Mouse (Mus musculus) layer of hippocampus, postnatal 36 days (tissue): ENCODE data around the gene G3bp2. TPM values are rescaled to one million over a fixed set of nuclear protein-coding genes. Genes with fewer than 3 reads are reported as not detected.

Source experiments
- DNase-seq, 2 experiments: peaks; one replicate each; pipeline ENCODE4 v3.0.0; 2022
- total RNA-seq, 2 experiments: library from RNA; stranded (reverse); gene quantifications; 2 replicates each; pipeline ENCODE4 v1.2.3; 2021

G3bp2 gene
- total RNA-seq, 2 experiments from 2014 or later: 230 to 257 TPM

DNA sequence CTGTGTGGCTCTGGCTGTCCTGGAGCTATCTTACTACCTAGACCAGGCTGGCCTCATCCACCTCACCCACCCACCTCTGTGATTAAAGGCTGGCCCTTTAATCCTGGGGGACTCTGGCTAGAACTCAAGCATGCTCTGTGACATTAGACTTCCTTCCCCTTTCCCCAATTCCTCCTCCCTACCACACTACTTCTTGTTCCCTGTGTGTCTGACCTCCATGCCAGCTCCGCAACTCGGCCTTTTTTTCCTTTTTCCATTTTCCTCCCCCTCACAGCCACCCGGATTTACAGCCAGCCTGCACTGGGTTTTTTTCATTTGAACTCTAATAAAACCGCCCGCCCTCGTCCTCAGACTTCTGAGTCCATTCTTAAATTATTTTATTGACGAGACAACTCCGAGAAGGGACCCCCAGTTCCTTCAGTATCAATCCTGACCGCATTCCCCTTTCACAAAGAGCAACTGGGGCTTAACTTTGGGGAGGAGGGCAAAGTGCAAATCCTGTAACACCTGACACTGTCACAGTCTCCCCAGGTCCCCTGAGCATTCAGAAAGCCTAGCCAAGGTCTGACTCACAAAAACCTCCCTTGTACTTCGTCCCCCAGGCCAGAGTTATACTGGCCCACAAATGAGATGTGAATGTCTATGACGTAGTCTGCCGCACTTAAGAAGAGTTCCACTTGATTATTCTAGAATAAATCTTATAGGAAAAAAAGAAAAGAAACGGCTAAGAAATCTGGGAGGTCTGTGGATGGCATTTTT, 15.0 kb upstream of the G3bp2 start:
- no peak for DNase-seq

DNA sequence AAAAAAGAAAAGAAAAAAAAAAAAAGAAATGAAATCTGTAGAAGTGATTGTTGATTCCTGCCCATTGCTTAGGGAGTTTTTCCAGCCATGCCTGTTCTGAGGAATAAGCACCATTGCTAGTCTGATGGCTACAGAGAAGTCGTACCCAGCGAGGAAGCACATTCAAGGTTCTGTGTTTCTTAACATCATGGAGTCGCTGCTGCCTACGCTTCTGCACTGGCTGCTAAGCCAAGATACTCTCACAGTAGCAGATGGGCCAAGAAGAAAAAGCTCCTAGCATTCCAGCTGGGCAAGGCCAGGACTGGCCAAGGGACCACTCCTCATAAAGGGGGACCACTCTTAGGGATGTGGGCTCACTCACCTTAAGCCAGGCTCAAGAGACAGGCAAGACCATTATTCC, 14.3 kb upstream of the G3bp2 start:
- no peak for DNase-seq

DNA sequence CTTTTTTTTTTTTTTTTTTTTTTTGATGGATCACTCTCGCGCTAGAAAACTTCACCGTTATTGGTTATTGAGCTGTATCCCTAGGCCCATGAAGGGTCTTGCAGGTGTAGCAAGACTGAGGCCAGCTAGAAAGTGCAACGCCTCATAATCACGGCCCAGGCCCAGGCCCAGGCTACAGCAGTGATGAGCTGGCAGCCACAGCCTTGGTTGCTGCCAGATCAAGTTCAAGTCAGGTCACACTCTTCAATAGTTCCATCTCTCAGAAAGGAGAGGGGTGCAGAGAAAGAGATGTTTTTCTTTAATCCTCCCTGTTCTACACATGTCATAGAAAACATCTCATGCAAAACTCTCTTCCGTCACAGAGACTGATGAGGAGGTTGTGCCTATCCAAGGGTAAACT, 13.3 kb upstream of the G3bp2 start:
- DNase-seq: no peak

DNA sequence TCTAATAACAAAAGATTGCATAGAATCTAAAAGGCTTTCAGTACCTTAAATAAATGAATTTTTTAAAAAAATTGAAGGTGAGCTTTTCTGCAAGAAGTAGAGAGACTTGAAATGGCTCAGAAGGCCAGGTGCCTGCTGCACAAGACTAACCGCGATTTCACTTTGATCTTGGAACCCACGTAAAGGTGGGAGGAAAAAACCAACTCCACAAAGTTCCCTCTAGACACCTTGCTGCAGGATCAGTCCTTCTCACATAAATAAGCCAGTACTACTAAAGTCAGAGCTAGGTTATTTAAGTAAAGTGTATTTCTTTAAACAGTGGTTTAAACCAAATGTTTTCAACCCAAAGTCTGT, 10.5 kb upstream of the G3bp2 start:
- DNase-seq: no peak

DNA sequence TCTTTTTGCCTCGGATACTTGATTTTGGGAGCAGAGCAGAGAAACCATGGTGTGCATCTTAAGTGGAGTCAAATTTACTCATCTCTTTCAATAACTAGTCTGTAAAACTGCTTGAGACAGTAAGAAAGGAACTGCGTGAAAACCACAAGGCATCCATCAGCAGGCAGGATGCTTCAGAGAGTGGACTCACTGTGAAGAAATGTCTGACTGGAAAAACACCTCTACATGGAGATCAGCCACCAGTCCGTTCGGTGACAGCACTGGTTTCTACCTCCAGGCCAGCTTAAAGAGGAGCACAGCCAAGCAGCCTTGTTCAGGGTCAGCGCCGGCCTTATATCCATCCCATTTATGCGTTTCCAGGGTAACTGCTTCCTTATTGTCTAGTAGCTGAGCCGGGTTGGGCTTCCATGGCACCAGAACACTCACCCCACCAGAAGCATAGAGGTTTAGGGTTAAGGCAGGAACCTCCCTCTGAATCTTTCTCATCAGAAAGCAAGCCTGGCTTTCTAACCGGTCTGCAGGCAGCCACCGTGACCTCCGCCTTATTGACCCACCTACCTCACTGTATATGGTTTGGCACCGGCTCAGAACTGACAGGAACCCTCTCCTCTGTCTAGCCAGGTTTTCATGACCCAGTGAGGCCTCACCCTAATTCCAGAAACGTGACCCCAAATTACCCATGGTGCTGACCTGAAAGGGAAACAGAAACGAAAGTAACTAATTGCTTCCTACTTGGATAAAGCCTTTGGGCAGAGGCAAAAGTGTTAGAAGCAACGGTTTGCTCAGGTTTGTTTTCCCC, 9.9 kb upstream of the G3bp2 start:
- no peak for DNase-seq

DNA sequence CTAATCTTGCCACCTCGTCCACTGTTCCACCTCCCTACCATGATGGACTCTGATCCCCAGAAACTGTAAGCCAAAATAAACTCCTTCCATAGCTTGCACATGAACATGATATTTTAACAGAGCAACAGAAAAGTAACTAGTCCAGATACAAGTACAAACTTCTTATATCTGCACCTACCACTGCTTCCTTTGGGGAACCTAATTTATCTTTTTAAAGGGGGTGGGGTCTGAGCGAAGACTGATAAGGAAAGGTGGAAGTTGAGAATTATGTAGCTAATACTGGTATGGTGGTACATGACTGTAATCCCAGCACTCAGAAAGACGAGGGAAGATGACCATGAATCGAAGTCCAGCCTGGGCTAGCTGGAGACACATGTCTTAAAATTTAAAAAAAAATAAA, 4.0 kb upstream of the G3bp2 start:
- DNase-seq: no peak

DNA sequence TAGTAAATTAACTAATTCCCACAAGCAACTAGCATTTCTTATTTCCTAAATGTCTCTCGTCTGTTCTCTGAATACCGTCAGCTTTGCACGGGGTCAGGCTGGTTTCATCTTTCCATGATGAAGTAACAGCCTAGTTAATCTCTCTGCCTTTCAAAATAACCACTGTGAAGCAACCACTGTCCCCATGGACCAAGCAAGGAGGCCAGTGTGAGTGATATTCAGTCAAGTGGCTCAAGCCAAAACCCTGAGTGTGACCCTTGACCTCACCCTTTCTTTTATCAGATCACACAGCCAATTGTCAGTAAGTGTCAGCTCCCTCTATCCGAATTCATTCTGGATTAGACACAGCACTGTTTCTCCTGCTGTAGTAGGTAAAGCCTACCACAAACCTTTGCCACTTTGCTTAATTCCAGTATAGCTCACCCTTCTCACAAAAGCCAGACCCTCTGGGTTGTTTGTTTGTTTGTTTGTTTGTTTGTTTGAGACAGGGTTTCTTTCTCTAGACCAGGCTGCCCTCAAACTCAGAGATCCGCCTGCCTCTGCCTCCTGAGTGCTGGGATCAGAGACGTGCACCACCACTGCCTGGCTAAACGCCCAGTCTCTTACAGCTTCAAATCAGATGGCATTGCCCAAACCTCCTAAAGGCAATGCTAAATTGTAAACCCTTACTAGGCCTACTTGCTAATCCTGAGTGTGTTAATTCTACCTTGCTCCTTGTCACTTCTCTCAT, 2.5 kb upstream of the G3bp2 start:
- DNase-seq: no peak

DNA sequence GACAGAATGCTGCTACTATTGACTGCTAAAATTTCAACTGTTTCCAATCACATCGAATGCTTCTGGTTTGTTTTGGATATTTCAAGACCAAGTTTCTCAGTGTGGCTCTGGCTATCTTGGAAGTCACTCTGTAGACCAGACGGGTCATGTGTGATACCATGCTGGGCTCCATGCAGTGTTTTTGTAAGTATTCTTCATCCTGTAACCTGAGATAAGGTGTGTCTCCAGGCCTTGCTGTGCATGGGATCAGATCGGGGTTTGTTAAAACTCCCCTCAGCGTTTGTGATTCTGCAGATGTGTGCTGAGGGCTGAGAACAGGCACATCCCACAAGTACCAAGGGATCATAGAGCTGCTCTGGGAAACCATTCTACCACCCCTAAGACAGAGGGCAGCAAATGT, 1.7 kb upstream of the G3bp2 start:
- DNase-seq: no peak

DNA sequence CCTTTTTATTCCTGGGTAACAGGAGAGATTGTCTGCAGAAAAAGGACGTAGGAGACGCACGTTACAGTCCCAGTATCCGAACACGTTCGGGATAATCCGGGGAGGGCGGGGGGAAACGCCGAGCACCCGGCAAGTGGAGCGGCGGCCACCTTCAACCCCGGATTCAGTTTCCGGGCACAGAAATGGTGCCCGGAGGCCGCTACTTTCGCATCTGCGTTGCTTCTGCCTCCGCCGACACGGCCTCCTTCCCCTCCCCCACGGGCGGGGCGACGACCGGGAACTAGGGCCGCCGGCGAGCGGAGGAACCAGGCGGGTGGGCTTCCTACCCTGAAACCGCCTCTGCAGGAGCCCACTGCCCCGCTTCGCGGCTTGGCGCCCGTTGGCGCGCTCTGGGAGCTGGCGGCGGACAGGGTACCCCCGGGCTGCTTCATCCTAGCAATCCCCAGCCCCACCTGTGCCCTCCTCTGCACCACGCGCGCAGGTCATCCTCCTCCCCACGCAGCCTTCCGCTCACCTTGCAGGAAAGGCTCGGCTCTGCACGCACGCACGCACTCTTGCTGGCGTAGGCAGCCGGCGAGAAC, 608 bp downstream of the G3bp2 start:
- DNase-seq: peak; percentile 64 to 73

DNA sequence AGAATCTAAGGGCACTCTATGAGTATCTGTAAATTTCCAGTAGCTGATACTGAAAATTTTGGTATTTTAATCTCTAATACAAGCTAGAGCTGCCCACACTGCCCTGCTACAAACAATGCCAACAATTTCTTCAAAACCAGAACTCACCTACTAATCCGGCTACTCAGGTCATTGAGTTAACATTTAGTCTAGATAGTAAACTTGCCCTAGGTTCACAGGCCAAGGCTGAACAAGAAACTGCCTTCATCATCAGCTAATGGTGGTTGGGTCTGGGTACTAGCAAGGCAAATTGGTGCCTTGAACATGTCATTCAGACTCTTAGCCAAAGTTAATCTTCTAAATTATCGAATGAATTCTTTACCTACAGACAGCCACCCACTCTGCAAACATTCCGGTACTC, 2.2 kb downstream of the G3bp2 start:
- no peak for DNase-seq

DNA sequence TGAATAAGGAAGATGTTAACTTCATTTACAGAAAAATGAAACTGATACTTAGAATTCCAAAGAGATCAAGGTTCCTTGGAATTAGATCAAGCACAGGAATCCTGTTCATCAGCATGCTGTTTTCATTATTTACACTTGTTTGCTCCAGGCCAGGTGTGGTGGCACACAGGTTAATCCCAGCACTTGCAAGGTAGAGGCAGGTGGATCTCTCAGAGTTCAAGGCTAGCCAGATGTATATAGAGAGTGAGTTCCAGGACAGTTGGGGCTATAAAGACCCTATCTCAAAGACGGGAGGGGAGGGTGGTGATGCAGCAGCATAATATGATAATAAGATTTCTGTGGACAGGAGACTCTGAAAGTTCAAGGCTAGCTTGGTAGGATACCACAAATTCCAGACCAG, 3.1 kb downstream of the G3bp2 start:
- no peak for DNase-seq

DNA sequence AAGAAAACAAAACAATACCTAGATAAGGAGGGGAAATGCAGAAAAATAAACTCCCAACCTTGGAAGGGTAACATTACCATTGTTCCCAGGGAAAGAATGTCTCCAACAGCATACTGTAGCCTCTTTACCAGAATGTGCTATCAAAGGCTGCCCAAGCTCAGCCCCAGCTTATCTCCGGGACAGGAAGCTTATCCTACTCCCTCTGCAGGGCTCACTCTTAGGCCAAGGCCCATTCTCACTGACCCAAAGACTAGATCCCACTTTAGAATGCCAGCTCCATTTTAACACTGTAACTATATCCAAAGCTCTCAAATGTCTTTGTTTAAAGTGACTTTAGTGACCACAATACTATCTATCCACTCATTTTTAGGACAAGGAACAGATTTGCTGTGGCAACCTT, 4.2 kb downstream of the G3bp2 start:
- no peak for DNase-seq

DNA sequence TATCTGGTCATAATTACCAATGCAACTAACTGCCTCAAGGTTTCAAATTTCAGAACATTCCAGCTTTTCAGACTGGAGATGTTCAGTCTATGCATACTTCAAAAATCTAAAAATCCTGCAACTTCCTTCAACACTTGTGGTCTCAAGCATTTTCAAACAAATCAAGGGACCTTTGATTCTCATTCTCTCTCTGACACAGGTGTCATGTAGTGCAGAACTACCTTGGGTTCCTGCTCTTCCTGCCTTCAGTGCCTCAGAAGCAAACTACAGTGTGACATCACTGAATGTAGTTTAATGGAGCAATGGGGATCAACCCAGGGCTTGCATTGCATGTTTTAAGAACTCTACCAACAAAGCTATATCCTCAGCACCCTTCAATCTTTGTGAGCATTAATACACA, 4.8 kb downstream of the G3bp2 start:
- no peak for DNase-seq

DNA sequence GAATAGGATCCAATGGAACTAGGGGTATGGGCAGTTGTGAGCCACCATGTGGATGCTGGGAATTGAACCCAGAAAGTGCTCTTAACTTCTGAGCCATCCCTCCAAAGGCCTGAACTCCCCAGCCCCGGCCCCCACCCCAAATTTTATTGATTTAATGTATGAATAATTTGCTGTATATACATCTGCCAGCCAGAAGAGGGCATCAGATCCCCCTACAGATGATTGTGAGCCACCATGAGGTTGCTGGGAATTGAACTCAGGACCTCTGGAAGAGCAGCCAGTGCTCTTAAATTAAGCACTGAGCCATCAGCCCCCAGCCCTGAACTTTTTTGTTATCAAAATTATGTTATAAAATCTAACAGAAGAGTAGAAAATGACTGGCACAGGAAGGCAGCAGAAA, 7.2 kb downstream of the G3bp2 start:
- DNase-seq: no peak

DNA sequence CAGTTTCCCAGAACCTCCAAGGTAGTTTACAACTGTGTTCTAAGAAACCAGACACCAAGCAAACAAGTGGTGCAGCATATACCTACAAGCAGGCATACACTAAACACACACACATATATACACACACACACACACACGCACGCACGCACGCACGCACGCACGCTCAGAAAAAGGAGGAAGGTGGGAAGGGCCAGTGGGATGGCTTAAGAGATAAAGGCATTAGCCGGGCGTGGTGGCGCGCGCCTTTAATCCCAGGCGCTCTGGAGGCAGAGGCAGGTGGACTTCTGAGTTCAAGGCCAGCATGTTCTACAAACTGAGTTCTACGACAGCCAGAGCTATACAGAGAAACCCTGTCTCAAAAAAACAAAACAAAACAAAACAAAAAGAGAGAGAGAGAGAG, 9.5 kb downstream of the G3bp2 start:
- DNase-seq: no peak

DNA sequence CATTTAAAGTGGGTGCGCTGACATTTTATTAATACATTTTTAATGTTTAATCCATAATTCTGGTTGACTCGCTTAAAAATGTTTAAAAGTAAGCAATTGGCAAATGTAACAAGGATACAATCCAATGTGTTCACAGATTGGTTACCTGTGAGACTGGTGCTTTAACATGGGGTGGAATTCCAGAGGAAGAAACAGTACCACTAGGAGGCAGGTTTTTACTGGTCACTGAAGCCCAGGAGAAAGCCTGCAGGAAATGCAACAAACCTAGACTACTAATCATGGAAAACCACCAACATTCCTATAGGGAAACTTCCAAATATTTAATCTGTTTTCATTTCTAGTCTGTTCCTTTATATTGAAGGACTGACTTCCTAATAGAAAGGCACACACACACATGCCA, 20.3 kb downstream of the G3bp2 start:
- DNase-seq: no peak

DNA sequence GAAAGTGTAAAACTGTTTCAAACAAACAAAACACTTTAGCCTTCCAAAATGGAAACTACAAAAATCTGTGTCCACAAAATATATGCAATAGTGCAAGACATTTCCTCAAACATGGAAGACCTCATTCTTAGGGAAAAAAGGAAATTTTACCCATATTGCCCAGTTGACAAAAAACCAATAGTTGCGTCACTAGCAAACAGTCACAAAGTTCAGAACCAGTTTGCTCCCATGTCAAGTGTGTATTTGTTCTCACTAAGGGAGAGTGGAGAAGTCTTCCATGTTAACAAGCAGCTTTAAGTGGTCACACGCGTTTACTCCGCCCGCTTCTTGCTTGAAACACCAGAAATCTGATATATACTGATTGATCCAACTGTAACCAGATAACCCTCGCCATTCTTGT, 30.7 kb downstream of the G3bp2 start:
- DNase-seq: no peak

DNA sequence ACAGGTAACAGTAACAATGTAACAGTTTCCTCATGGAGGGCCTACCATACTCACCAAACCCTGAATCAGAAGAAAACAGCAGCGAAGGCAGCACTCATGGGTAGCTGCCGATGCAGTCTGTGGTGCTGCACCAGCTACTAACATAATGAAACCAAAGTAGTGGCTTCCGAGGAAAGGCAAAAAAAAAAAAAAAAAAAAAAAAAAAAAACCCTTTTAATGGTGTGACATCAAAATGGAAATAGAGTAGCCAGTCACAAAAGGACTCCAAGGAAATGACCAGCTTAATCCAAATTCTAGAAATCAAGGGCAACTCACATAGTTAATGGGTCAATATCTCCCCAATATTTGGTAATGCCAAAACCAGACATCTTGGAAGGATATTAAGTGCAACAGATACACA, 33.1 kb downstream of the G3bp2 start:
- DNase-seq: no peak

DNA sequence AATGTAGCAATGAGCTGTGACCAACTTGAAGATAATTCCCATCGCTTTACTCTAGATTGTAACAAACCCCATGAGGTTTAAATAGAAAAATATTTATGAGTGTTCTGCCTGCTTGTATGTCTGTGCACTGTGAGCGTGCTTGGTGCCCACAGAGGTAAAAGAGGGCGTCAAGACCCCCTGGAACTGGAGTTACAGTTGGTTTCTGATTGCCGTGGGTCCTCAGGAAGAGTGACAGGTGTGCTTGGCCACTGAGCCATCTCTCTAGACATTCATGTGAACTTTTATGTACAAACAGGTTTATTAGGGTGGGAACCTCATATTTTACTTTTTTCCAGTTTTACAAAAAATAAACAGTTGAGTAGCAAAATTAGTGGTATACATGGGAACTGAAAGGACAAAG, 39.7 kb downstream of the G3bp2 start, which contains the start of gene Cdkl2:
Gene Cdkl2, minus strand, starts transcription at position 101 of the 400 bp plus-strand sequence.
- DNase-seq: no peak

DNA sequence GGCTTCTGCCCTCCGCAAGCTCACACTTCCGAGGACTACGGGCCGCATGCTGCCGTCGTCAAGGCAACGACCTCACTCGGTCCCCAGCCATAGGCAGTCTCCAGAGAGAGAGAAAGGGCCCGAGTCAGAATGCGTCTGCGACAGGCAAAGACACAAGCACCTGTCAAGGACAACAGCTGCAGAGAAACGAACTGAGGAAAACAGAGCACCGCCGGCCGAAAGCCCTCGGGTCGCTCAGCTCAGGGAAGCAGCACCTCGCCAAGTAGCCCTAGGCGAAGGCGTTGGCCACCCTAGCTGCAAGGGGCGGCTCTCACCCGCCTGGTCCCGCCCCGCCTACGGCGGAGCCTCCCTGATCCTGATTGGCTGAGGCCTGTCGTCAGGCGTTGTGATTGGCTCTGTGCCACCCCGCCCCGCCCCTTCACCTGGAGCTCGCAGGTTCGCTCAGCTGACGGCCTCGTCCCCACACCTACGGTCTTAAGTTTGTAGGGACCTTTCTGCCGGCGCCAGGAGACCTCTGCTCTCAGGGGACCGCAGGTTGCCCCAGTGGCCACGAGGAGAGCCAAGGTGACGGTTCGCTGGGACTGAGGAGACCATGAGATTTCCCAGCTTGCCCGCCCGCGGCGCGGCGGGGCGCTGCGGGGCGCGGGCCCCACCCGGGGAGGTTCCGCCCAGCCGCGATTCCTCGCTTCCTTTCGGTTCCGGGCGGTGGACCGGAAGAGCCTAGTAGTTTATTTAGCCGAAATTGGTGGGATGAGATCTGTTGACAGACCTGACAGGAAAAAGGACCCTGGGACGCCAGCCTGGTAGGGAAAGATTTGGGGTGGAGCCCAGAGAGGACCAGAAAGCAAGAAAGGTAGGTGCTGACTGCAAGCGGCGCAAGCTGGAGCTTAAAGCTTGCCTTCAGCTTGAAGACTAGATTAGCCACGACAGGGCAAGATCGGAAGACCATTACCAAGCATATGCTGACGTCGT, 40.9 kb downstream of the G3bp2 start:
- DNase-seq: peak; percentile 95 to 96

DNA sequence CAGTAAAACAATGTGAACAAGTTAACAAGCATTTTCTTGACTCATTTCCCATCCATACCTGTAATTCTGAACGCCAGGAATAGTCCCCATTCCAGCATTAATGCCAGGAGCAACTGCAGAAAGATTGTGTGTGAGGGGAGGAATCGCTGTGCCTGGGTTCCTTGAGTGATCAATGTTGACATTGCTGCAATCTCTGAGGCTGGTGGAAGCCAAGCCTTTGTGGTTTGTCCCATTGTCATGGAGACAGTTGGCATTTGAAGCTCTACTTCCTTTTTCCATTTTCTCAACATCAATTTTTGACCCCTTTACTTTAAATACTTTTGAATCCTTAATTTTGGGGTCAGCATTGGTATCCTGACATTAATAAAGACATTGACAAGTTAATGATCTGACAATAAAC, 63.6 kb downstream of the G3bp2 start:
- no peak for DNase-seq

DNA sequence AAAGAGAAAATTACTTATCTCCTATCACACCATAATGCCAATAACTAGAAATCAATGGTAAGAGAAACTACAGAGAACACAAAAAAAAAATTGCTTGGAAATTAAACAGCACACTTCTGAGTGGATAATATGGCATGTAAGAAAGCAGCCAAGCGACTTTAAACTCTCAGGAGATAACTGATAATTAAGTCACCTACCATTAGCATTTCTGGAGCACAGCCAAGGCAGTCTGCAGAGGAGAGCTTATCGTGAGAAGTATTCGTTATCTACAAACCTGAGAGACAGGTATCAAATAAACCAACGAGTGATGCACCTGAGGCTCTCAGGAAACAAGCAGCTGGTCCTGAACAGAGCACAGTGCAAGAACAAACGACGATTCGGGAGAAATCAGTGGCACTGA, 71.8 kb downstream of the G3bp2 start:
- DNase-seq: no peak
